Mouse (Mus musculus) limb, embryonic 10.5 days (tissue): ENCODE results near the gene Trappc12. TPM values are rescaled to one million over a fixed set of nuclear protein-coding genes. Genes with fewer than 3 reads are reported as not detected.

Experiments used
- DNase-seq: peaks from one replicate; pipeline ENCODE4 v3.0.0-alpha.2; 2017; ENCODE audit warnings: low spot score
- H3K27ac ChIP-seq: fragments of 300-500 bp; sonication (generic); 2 replicates; pipeline ENCODE4 v1.5.1; 2016; ENCODE audit warnings: mild to moderate bottlenecking
- H3K27me3 ChIP-seq: fragments of 300-500 bp; sonication (generic); 2 replicates; pipeline ENCODE4 v1.6.1; 2016; ENCODE audit warnings: low read depth, mild to moderate bottlenecking; ENCODE audit not compliant: poor library complexity, severe bottlenecking
- H3K36me3 ChIP-seq: fragments of 300-500 bp; sonication (generic); 2 replicates; pipeline ENCODE4 v1.6.1; 2016; ENCODE audit warnings: mild to moderate bottlenecking, moderate library complexity
- H3K4me1 ChIP-seq: fragments of 300-500 bp; sonication (generic); 2 replicates; pipeline ENCODE4 v1.6.1; 2016
- H3K4me3 ChIP-seq: fragments of 300-500 bp; sonication (generic); 2 replicates; pipeline ENCODE4 v1.5.1; 2016; ENCODE audit warnings: mild to moderate bottlenecking, moderate library complexity
- H3K9me3 ChIP-seq: fragments of 300-500 bp; sonication (generic); replicated peaks from 2 replicates; pipeline ENCODE4 v1.6.1; 2016; ENCODE audit warnings: mild to moderate bottlenecking
- WGBS: fragments of 180-500 bp; shearing (Covaris S2); methylation state at CpG from one replicate; pipeline ENCODE4 v1.1.7; 2016; 5-methylcytosine and 5-hydroxymethylcytosine counted together
- polyA plus RNA-seq: library from polyadenylated mRNA; unstranded; fragments of >200 nt; fragmentation: Nextera tagmentation; extraction: Ambion mirVana; gene quantifications from 2 replicates; pipeline ENCODE4 v1.2.1, GENCODE M21; 2016

Gene Trappc12
- 34.0 and 37.9 TPM in 2 replicates for polyA plus RNA-seq

- peak; percentile 90 for DNase-seq
- H3K9me3 ChIP-seq: no peaks in the 10 kb centered on the region
- H3K27ac ChIP-seq: peak within 1 kb of the TSS; percentile 87
- WGBS: 1% methylated on average over 41 of the region's 41 CpGs
- peaks cover 23% of the 10 kb centered on the region for H3K4me1 ChIP-seq
- H3K36me3 ChIP-seq: peaks cover 22% of the 10 kb centered on the region
- peak within 1 kb of the TSS; percentile 87 for H3K4me3 ChIP-seq
- no peaks in the 10 kb centered on the region for H3K27me3 ChIP-seq
Observed at GRCm38 (mm10) chr12:28750021-28750633, at the start of gene Trappc12. TSS of gene Trappc12 (minus strand) at chr12:28750472.

- H3K4me1 ChIP-seq: peaks cover 56% of the 10 kb centered on the region
- H3K36me3 ChIP-seq: peaks cover 6% of the 10 kb centered on the region; the same call in 1 of the 2 replicates
- H3K27ac ChIP-seq: peak overlapping the region; percentile 81
- WGBS: 28% methylated on average over 11 of the region's 11 CpGs
- no peaks in the 10 kb centered on the region for H3K27me3 ChIP-seq
- peak; percentile 83 for DNase-seq
- 0 out of 2 replicates have a peak, but pooled peaks cover 2% of the 10 kb centered on the region for H3K9me3 ChIP-seq
- peak overlapping the region; percentile 9; the same call in 1 of the 2 replicates for H3K4me3 ChIP-seq
Observed at GRCm38 (mm10) chr12:28799798-28800411, 49.6 kb upstream of the Trappc12 start.

GRCm38 (mm10) chr12:28796881-28797420, 46.7 kb upstream of the Trappc12 start:
- H3K36me3 ChIP-seq: peaks cover 6% of the 10 kb centered on the region; the same call in 1 of the 2 replicates
- H3K27ac ChIP-seq: no peak overlapping the region
- DNase-seq: no peak
- H3K4me1 ChIP-seq: peaks cover 44% of the 10 kb centered on the region
- no peaks in the 10 kb centered on the region for H3K27me3 ChIP-seq
- no peak overlapping the region for H3K4me3 ChIP-seq
- H3K9me3 ChIP-seq: 0 out of 2 replicates have a peak, but pooled peaks cover 2% of the 10 kb centered on the region

GRCm38 (mm10) chr12:28795041-28795440, 44.8 kb upstream of the Trappc12 start:
- peaks cover 42% of the 10 kb centered on the region for H3K4me1 ChIP-seq
- 96% methylated on average over 3 of the region's 3 CpGs for WGBS
- DNase-seq: no peak

GRCm38 (mm10) chr12:28793715-28794114, 43.4 kb upstream of the Trappc12 start:
- Histone ChIP-seq H3K36me3 (peaks cover 6% of the 10 kb centered on the region; the same call in 1 of the 2 replicates), H3K27me3 (no peaks in the 10 kb centered on the region), H3K4me3 (no peak overlapping the region), H3K27ac (no peak overlapping the region), H3K4me1 (peaks cover 35% of the 10 kb centered on the region), H3K9me3 (0 out of 2 replicates have a peak, but pooled peaks cover 2% of the 10 kb centered on the region)
- no peak for DNase-seq
- 71% methylated on average over 2 of the region's 2 CpGs for WGBS

More at GRCm38 (mm10) chr12:28795041-28795440, 44.8 kb upstream of the Trappc12 start:
- Histone ChIP-seq H3K27ac (no peak overlapping the region), H3K27me3 (no peaks in the 10 kb centered on the region), H3K36me3 (peaks cover 6% of the 10 kb centered on the region; the same call in 1 of the 2 replicates), H3K9me3 (0 out of 2 replicates have a peak, but pooled peaks cover 2% of the 10 kb centered on the region), H3K4me3 (no peak overlapping the region)

- WGBS: 83% methylated on average over 3 of the region's 3 CpGs
- Histone ChIP-seq H3K4me1 (peaks cover 38% of the 10 kb centered on the region), H3K4me3 (no peak overlapping the region)
Observed at GRCm38 (mm10) chr12:28792613-28793012, 42.3 kb upstream of the Trappc12 start.

GRCm38 (mm10) chr12:28786310-28786709, 36.0 kb upstream of the Trappc12 start:
- DNase-seq: no peak
- Histone ChIP-seq H3K36me3 (no peaks in the 10 kb centered on the region), H3K9me3 (no peaks in the 10 kb centered on the region), H3K4me3 (no peak overlapping the region), H3K27me3 (no peaks in the 10 kb centered on the region), H3K4me1 (peaks cover 58% of the 10 kb centered on the region), H3K27ac (no peak overlapping the region)
- 95% methylated on average over 6 of the region's 6 CpGs for WGBS

More at GRCm38 (mm10) chr12:28792613-28793012, 42.3 kb upstream of the Trappc12 start:
- Histone ChIP-seq H3K27me3 (no peaks in the 10 kb centered on the region), H3K9me3 (no peaks in the 10 kb centered on the region), H3K36me3 (0 out of 2 replicates have a peak, but pooled peaks cover under 1% of the 10 kb centered on the region), H3K27ac (no peak overlapping the region)
- DNase-seq: no peak

GRCm38 (mm10) chr12:28785299-28785698, 35.0 kb upstream of the Trappc12 start:
- Histone ChIP-seq H3K36me3 (no peaks in the 10 kb centered on the region), H3K4me1 (peaks cover 57% of the 10 kb centered on the region), H3K4me3 (no peak overlapping the region), H3K27me3 (no peaks in the 10 kb centered on the region), H3K27ac (0 out of 2 replicates have a peak overlapping the region, but pooled peaks have one; percentile 36), H3K9me3 (no peaks in the 10 kb centered on the region)
- 0% methylated on average over 1 of the region's 1 CpGs for WGBS
- no peak for DNase-seq

- Histone ChIP-seq H3K4me3 (no peak overlapping the region), H3K4me1 (peaks cover 56% of the 10 kb centered on the region), H3K27me3 (no peaks in the 10 kb centered on the region), H3K9me3 (no peaks in the 10 kb centered on the region), H3K36me3 (no peaks in the 10 kb centered on the region), H3K27ac (peak overlapping the region; percentile 42; the same call in 1 of the 2 replicates)
- 29% methylated on average over 8 of the region's 8 CpGs for WGBS
- DNase-seq: no peak
Observed at GRCm38 (mm10) chr12:28784864-28785263, 34.6 kb upstream of the Trappc12 start.

- Histone ChIP-seq H3K36me3 (no peaks in the 10 kb centered on the region), H3K4me3 (no peak overlapping the region), H3K4me1 (peaks cover 56% of the 10 kb centered on the region), H3K27me3 (no peaks in the 10 kb centered on the region), H3K27ac (peak overlapping the region; percentile 42), H3K9me3 (no peaks in the 10 kb centered on the region)
- WGBS: 42% methylated on average over 4 of the region's 4 CpGs
- DNase-seq: no peak
Observed at GRCm38 (mm10) chr12:28784355-28784754, 34.1 kb upstream of the Trappc12 start.

- H3K4me1 ChIP-seq: peaks cover 53% of the 10 kb centered on the region
Observed at GRCm38 (mm10) chr12:28782637-28783036, 32.4 kb upstream of the Trappc12 start.

GRCm38 (mm10) chr12:28780180-28780579, 29.9 kb upstream of the Trappc12 start:
- no peak for DNase-seq
- Histone ChIP-seq H3K4me3 (no peak overlapping the region), H3K27me3 (no peaks in the 10 kb centered on the region), H3K4me1 (peaks cover 40% of the 10 kb centered on the region), H3K36me3 (no peaks in the 10 kb centered on the region), H3K9me3 (no peaks in the 10 kb centered on the region), H3K27ac (peak overlapping the region; percentile 36; the same call in 1 of the 2 replicates)
- WGBS: 76% methylated on average over 7 of the region's 7 CpGs

More at GRCm38 (mm10) chr12:28782637-28783036, 32.4 kb upstream of the Trappc12 start:
- no peak overlapping the region for H3K27ac ChIP-seq
- WGBS: 88% methylated on average over 3 of the region's 3 CpGs
- DNase-seq: no peak
- no peak overlapping the region for H3K4me3 ChIP-seq
- H3K9me3 ChIP-seq: no peaks in the 10 kb centered on the region
- no peaks in the 10 kb centered on the region for H3K36me3 ChIP-seq
- no peaks in the 10 kb centered on the region for H3K27me3 ChIP-seq

GRCm38 (mm10) chr12:28775627-28776026, 25.4 kb upstream of the Trappc12 start:
- H3K4me1 ChIP-seq: peaks cover 9% of the 10 kb centered on the region; the same call in 1 of the 2 replicates
- H3K36me3 ChIP-seq: no peaks in the 10 kb centered on the region
- 88% methylated on average over 6 of the region's 6 CpGs for WGBS
- H3K27ac ChIP-seq: no peak overlapping the region
- no peak for DNase-seq
- no peaks in the 10 kb centered on the region for H3K27me3 ChIP-seq
- no peaks in the 10 kb centered on the region for H3K9me3 ChIP-seq
- no peak overlapping the region for H3K4me3 ChIP-seq
